Mouse (Mus musculus) spleen, postnatal 36 days (tissue): ENCODE data around the gene Kbtbd7.
A peak's percentile ranks its signal among the peaks of the same experiment; 100 is the strongest.
"Not testable (repeated sequence)": the region's sequence is repeated elsewhere in the genome, so short reads cannot be mapped to it uniquely, and the experiment has no call there.

Experiments used
- DNase-seq, 2 experiments: peaks; one replicate each; pipeline ENCODE4 v3.0.0; 2022; ENCODE audit warnings: low spot score in 2 of 2, mixed read lengths in 1 of 2

The Kbtbd7 gene

GRCm38 (mm10) chr14:79425979-79426729 lies at the start of gene Kbtbd7:
TSS of gene Kbtbd7 (plus strand) at chr14:79426511.
- peak; percentile 97 to 98 for DNase-seq

- no peak for DNase-seq
Observed at GRCm38 (mm10) chr14:79377041-79377440, 49.3 kb upstream of the Kbtbd7 start.

GRCm38 (mm10) chr14:79383120-79383519 lies 43.2 kb upstream of the Kbtbd7 start:
- DNase-seq, result no peak

GRCm38 (mm10) chr14:79388304-79388703 lies 38.0 kb upstream of the Kbtbd7 start:
- DNase-seq, result no peak

- DNase-seq, result no peak
Observed at GRCm38 (mm10) chr14:79389438-79390264, 36.7 kb upstream of the Kbtbd7 start.

- peak; percentile 90 to 93 for DNase-seq
Observed at GRCm38 (mm10) chr14:79390265-79390926, 35.9 kb upstream of the Kbtbd7 start, which contains the start of gene Naa16. TSS of gene Naa16 (minus strand) at chr14:79390778.

GRCm38 (mm10) chr14:79393289-79393688 lies 33.0 kb upstream of the Kbtbd7 start:
- no peak for DNase-seq

- DNase-seq, result peak; percentile 37 to 57
Observed at GRCm38 (mm10) chr14:79394564-79394963, 31.7 kb upstream of the Kbtbd7 start.

GRCm38 (mm10) chr14:79397321-79398122 lies 28.8 kb upstream of the Kbtbd7 start, which contains the start of gene Mtrf1:
TSS of gene Mtrf1 (plus strand) at chr14:79397772.
- peak; percentile 68 to 71 for DNase-seq

GRCm38 (mm10) chr14:79407641-79408040 lies 18.7 kb upstream of the Kbtbd7 start:
- DNase-seq, result no peak

- DNase-seq, result no peak
Observed at GRCm38 (mm10) chr14:79409278-79409830, 17.0 kb upstream of the Kbtbd7 start.

GRCm38 (mm10) chr14:79410662-79411061 lies 15.6 kb upstream of the Kbtbd7 start:
- no peak for DNase-seq

GRCm38 (mm10) chr14:79413121-79413520 lies 13.2 kb upstream of the Kbtbd7 start:
- no peak for DNase-seq

- DNase-seq, result no peak
Observed at GRCm38 (mm10) chr14:79420083-79420685, 6.1 kb upstream of the Kbtbd7 start.

- DNase-seq, result not testable (repeated sequence)
Observed at GRCm38 (mm10) chr14:79426730-79427365, 537 bp downstream of the Kbtbd7 start.

- no peak for DNase-seq
Observed at GRCm38 (mm10) chr14:79434068-79434467, 7.8 kb downstream of the Kbtbd7 start.

GRCm38 (mm10) chr14:79440655-79441054 lies 14.3 kb downstream of the Kbtbd7 start:
- no peak for DNase-seq

GRCm38 (mm10) chr14:79441441-79441840 lies 15.1 kb downstream of the Kbtbd7 start:
- peak in 1 of 2 experiments; percentile 30 for DNase-seq

- DNase-seq, result no peak
Observed at GRCm38 (mm10) chr14:79444601-79445000, 18.3 kb downstream of the Kbtbd7 start.

- no peak for DNase-seq
Observed at GRCm38 (mm10) chr14:79445055-79445620, 18.8 kb downstream of the Kbtbd7 start.
